Mouse (Mus musculus) thymus, adult 18-20 months (tissue): Measurements from ENCODE around the gene Auts2.
"Not testable (repeated sequence)": the region's sequence is repeated elsewhere in the genome, so short reads cannot be mapped to it uniquely, and the experiment has no call there.

ENCODE experiments used
- DNase-seq, 2 experiments: peaks; one replicate each; pipeline ENCODE4 v3.0.0; 2022; ENCODE audit warnings: mixed read lengths in 2 of 2

Gene Auts2

DNA sequence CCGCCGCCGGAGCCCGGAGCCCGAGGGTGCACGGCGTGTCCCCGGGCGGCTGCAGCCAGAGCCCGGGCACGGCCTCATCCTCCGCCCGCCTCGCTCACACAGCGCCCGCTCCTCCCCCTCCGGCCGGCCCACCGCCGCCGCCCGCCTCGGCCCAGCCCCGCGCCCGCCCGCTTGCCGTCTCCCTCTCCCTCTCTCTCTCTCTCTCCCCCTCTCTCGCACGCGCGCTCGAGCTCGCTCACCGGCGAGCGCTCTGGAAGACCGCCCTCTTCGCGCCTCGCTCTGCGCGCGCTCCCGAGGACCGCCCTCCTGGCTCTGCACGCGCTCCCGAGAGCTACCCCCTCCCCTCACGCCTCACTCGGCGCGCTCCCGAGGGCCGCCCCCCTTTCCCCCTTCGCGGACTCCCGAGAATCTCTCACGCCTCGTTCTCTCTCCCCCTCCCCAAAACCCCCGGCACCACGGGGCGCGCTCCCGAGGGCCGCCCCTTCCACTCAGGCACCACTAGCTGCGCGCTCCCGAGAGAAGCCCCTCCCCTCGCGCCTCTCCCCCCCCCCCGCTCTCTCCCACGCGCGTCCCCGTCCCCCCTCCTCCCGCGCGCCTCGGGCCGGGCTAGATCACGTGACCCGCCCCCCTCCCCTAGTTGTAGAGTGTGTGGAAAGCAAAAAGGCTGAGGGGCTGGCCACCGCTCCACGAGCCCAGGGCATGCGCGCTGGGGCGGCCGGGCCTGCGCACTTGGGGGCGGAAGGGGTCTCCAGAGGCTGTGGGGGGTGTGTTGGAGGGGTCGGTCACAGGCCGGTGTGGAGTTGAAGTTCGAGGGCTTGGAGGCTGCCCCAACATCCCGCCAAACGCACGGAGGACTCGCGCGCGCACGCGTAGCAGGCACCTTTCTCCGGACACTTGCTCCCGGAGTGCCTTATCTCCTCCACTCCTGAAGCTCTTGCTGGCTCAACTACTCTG, at the start of gene Auts2:
Auts2 (minus strand) TSS at position 227 of the 954 bp plus-strand sequence.
- peak; percentile 30 to 32 for DNase-seq

DNA sequence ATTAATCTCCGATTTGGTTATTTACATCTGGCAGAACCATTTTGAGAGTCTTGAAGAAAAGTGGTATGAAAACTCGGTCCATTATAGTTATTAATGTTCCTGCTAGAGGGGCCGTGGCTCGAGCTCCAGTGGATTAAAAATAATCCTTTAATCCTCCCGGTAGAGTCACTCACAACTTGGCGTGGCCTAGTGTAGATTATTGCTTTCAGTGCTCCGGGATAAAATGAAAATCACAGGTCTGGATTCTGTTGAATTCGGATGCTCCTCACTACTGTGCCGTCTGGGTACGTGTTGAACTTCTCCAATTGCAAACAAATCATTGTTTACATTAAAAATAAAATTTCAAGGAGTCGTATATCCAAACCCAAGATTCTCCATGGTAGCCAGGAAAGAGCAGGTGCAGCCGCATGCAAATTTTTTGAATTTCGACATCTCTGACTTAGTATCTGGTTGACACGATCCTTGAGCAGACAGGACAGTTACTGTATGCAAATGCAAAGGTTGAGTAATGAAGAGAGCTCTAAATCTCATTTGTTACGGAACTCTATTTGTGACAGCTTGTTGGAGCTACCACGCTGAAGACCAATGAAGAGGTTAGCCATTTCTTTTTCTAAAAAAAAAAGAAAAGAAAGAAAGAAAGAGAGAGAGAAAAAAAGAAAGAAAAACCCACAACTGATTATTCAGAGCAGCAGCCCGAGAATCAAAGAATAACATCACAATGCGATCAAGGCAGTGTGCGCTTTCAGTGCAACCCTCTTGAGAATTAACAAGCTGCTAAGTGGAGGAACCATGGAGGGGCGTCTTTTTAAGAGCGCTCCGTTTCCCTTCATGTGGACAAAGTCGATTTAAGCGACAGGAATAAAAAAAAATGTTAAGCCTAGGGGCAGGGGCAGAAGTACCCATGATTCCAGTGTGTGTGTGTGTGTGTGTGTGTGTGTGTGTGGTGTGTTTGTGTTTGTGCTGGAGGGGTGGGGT, 48.9 kb upstream of the Auts2 start:
- DNase-seq: no peak

DNA sequence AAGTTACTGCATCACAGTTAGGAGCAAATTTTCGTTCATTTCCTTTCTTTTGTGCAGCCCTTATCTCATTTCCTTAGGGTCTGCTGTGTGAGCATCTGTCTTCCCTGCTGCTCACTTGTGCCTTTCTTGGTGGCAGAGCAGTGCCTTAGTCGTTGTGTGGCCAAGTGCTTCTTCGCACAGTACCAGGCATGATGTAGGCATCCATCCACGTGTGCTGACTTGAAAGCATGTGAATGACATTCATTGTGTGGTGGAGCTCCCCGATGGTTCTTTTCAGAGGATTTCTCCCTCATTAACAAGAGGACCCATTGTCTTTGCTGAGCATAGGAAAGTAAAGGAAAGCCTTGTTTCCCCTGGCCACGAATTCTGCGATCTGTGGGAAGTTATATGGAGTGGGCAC, 36.6 kb upstream of the Auts2 start:
- no peak for DNase-seq

DNA sequence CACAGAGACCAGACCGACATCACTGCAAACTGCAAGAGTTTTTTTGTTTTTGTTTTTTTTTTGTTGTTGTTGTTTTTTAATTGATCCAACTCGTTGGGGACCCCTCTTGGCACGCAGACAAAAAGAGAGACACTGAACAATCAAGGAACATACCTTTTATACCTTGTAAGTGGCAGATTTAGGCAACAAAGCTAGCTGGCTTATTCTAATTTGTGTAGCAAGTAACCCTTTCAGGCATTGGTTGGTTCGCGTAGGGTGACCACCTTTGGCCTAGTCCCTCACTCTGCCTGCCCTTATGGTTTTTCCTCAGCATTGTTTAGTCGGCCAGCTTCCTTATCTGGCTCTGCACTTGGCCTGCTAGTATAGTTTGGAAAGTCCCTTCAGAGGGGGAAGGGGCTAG, 17.6 kb upstream of the Auts2 start:
- not testable (repeated sequence) for DNase-seq

DNA sequence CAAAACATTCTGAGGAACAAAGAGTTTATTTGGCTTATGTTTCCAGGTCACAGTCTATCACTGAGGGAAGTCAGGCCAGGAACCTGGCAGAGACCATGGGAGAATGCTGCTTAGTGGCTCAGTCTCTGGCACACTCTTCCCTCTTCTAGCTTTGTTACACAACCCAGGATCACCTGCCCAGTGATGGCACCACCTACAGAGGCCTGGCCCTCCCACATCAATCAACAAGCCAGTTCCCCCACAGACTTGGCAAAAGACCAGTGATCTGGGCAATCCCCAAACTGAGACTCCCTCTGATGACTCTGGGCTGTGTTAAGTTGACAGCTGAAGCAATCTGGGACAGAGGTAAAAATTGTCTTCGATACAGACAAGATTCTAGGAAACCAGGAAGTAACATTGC, 2.6 kb upstream of the Auts2 start:
- DNase-seq: no peak

DNA sequence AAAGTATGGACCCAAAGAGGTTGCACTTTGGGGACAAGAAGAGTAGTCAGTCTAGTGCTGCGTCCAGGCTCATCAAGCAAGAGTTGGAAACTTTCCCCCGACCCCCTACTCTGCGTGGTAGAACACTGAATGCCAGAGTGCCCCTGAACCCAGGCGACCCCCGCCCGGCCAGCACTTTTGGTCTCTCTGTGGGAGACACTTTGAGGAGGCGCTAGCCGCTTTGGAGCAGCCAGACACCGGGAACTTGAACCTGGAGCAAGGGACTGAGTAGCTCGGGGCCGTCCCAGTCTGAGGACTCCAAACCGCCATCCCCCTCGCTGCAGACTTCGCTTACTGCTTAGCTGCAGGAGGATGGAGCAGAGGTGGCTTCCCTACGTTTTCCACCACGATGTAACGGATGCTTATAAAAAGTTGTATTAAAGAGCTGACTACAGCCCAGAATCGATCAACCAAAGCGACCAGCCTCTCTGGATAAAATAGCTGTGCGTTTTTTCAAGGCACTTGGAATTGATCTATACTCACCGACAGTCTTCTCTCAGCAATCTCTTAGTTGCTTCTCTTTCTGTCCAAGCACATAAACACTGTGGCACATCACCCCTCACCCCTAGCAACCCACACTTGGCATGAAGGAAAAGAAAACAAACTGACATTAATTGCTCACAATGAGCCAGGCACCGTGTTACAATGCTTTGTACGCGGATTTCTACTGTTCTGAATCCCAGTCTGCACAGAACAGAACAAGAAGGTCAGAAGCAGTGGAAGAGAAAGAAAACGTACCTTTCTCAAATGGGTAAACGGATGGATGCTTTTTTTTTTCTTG, 1.2 kb upstream of the Auts2 start:
- DNase-seq: no peak

DNA sequence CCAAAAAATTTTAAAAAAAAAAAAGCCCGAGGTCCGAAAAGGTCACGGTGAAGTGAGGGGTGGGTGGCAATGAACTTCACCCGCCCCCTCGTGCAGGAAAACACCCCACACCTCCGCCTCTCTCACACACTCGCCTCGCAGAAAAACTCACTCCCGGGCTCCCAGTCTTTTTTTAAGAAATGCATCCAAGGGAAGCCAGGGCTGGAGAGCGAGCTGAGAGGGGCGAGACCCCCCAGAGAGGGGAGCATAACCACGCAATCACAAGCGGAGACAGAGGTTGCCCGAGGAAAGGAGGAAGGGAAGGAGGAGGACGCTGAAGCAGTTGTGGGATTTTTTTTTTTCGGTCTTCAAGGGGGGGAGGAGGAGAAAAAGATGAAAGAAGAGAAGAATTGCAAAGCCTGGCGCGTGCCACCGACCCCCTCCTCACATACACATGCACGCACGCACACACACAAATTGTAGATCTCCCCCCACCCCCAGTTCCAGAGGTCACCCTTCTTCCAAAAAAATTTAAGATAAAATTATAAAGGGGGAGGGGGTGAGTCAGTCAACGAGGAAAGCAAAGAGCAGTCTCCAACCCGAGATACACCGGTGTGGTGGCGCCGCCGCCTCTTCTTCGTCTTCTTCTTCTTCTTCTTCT, 643 bp downstream of the Auts2 start:
- no peak for DNase-seq

DNA sequence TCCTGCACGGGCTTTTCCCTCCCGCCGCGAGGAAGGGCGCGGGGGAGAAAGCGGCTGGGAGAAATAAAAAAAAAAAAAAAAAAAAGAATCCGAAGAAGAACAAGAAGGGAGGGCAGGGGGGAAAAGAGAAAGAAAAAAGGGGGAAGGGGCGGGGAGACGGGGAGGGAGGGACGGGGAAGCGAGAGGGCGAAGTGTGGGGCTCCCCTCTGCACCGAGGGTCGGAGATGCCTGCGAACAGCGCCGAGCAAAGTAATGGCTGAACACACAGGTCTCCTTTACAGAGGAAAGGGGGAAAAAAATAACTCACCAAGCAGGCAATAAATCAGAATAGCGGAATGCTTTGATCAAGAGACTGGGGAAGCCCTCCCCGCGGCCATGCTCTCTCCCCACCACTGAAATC, 1.2 kb downstream of the Auts2 start:
- DNase-seq: no peak

DNA sequence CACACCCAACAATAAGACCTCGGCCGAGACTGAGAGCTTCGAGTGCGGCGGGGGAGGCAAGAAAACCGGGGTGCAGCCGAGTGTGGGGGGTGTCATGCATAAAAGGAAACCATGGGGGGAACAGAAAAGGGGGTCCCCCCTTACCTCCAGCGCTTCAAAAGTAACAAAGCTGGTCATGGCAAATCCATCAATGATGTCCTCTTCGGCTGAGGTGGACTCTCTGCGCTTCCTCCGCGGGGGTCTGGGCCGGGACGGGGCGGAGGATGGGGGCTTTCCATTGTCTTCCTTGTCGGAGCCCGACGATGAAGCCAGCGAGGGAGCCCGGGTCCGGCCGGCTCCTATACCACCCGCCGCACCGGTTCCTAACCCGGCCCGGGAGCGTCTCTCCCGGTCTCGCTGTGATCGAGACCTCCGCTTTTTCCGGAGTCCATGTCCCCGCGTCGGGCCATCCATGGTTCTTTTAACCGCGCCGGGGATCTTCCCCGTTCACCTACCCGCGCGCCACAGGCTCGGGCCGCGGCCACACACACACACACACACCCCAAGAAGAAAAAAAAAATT, 1.7 kb downstream of the Auts2 start:
- DNase-seq: no peak

DNA sequence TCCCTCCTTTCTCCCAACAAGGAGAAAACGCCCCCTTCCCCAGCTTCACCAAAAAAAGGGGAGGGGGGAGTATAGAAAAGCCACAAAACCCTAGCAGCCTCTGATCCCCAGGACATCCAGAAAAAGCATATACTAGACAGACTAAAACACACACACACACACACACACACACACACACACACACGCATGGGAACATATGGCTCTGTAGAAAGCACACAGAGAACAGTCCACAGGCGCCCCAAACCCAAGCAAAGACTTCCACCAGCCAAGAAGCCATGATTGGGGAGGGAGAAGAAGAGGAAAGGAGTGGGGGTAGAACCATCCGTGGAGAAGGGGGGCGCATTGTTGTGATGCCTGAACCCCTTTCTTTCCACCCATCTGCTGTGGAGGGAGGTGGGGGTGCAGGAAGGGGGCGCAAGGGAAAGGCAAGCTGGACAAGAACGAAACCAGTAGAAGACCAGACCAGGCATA, 2.3 kb downstream of the Auts2 start:
- DNase-seq: no peak

DNA sequence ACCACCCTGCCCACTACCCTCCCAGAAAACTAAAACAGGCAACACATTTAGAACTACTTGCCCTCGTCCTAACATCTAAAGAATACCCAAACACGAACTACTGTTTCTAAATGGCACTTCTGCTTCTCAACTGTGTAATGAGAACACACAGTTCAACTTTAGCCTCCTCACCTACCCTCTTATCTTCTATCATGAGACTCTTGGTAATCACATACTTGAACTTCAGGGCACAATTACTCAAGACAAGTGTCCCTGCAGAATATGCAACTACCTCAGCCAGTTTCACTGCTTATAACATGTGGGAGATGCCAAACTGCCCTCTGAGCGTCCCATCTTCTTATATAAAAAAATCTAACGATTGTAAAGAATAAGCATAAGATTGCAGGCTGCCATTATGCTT, 5.7 kb downstream of the Auts2 start:
- no peak for DNase-seq

DNA sequence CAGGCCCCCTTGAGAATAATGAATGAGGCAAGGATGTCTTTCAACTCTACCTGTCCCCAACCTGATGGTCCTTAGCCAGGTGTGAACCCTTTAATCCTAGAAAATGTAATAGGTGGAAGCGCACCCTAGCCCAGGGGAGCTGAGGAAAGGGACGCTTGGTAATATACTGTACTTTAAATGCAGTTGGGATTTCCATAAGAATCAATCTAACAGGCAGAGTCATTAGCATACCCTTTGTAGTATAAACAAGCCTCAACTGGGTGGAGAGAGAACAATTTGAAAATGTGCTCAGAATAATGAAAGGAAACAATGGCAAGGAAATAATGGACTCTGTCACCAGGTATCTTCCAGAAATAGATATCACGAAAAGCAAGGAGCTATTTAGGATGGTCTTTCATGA, 16.7 kb downstream of the Auts2 start:
- no peak for DNase-seq

DNA sequence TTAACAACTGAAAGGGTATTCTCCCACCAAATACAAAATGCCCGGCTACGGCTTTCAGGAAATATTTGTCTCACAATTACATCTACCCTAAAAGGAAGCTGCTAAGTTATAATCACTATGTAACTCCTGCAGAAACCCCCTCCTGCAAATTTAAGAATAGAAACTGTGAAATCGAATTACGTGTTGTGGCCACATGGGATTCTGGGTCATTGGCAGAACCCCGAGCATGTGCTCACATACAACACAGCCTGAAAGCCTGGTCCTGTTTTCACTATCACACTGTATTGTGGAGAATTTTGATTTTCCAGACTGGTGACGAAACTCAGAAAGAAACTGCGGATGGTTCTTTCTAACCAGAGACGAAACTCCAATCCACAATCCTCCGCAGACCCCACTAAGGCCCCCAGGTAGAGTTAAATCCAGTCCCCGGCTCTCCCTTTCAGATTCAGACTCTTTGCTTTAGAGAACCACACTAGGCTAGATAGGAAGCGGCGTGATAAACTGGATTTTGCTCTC, 21.7 kb downstream of the Auts2 start:
- DNase-seq: no peak

DNA sequence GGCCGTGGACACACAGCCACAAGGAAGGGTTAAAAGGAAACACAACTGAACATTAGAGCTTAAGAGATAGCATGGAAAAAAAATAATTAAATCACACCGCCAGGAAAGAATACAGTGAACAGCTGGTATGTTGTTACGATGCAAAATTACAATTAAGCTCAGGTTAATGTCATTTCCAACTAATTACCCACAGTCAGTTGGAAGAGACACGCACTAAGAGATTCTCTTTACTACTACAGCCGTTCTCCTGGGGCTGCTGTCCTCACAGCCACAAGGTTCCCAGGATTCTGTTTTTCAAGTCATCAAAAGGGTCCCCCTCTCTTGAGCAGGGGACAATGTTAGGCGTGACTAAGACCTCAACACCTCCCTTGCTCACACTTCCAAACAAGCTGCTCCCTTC, 25.3 kb downstream of the Auts2 start:
- DNase-seq: no peak

DNA sequence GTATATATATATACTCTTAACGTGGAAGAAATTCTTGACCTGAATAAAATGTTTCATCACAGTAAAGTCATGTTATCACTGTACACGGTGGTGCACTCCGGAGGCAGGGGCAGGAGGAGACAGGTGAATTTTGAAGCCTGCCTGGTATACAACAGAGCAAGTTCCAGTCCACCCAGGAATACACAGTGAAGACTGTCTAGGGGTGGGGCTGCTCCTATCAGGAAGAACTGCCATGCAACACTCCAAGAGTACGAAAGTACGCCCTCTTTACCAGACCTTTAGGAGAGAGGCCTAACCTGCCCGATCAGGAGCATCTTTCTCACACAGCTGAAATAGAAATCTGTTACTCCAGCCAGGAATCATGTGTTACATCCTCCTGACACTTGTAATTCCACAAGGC, 28.6 kb downstream of the Auts2 start:
- no peak for DNase-seq

DNA sequence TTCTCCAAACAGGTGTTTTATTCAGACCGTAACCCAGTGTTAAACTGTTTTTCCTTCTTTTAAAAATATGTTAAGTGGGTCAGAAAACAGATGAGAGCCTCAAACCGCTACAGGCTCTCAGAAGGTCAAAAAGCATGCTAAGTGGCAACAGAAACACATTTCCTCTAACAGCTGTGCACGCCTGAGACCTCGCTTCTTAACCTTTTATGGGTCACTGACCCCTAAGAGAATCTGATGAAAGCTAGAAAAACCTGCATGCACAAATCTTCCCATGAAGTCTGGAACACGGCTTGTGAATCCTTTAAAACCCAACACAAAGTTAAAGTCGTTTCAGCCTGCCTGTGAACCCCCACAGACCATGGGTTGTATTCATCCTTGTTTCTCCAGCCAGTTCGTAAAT, 29.9 kb downstream of the Auts2 start:
- DNase-seq: no peak

DNA sequence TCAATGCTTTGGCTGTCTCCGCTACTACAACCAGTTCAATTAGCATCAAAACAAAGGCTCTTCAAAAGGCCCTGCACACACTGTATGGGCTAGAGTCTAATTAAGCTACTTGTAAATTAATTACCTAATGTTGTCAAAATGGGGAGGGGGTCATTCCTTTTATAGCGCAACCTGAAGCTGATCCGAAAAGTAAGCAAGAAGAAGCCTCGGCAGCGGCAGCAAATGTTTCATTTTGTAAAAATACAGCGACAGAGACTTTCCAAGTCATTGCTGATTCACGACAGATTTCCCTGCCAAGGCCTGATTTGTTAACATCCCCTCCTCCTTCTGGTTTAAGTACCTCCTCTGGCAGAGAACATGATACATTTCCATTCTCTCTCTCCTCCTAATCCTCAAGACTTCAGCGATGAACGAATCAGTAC, 33.7 kb downstream of the Auts2 start:
- DNase-seq: no peak

DNA sequence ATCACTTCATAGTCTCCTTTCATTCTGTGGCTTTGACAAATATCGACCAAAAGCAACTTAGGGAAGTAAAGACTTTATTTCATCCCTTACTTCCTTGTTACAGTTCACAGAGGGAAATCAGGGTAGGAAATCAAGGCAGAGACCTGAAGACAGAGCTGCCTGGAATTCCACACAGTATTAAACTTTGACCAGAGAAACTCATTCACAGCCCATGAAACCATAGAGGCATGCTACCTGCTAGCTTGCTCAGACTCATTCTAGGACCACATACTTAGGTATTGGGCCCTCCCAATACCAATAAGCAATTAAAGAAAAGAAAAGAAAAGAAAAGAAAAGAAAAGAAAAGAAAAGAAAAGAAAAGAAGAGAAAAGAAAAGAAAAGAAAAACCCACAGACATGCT, 38.3 kb downstream of the Auts2 start:
- DNase-seq: no peak

DNA sequence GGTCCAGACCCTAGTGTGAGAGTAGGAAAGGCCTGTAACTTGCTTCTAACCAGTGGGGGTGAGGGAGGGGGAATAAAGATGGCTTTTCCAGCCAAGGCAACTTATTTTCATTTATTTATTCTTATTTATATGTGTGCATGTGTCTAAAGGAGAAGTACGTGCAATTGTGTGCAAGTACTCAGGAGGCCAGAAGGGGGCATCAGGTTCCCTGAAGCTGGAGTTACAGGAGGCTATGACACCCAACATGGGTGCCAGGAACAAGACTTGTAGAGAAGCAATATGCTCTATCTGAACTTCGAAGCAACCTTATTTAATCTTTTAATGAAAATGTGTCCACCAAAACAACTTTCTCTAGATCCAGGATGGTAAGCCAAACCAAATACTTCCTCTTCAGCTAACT, 39.7 kb downstream of the Auts2 start:
- no peak for DNase-seq

DNA sequence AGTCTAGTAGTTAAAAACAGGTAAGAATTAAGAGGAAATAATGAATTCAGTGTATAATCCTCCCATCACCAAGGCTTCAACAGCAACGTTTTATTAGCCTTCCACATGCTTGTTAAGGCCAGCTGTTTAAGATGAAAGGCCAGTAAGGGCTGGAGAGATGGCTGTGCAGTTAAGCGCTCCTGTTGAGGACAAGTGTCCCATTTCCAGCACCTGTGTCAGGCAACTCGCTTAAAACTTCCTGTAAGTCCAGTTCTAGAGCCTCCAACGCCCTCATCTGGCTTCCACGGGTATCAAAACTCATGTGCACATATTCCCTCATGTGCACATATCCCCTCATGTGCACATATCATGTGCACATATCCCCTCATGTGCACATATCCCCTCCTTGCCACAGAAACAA, 41.1 kb downstream of the Auts2 start:
- no peak for DNase-seq

DNA sequence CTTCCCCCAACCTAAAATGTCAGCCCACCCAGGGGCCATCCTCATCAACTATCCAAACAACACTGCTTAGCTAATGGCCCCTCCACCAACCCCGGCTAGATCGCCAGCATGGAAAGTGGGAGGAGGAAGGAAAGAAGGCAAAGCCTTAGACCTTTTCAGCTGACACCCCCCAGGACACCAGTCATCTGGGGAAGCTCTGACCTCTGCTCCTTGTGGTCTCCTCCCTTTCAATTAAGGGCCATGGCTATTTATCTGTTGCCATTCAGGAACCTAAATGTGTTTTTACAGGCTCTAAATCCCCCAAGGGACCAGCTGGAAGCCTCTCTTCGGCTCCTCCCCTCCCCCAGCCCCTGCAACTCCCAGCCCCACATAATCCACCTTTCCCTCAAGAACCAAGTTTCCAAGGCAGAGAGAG, 42.3 kb downstream of the Auts2 start:
- DNase-seq: no peak
